Mouse (Mus musculus): Measurements from ENCODE around the gene Cldn7. TPM values are rescaled to one million over a fixed set of nuclear protein-coding genes. Genes with fewer than 3 reads are reported as not detected.

Cldn7 gene
- polyA plus RNA-seq, 1 experiment from 2014 or later, result 4.4 TPM

GRCm38 (mm10) chr11:69999666-70000065, 35.1 kb downstream of the Cldn7 start:
- Histone ChIP-seq H3K27me3 (ENCODE audit: insufficient read depth, low read length) (no peaks in the 10 kb centered on the region), H3K4me2 (ENCODE audit: low read depth, low read length) (no peak overlapping the region; the same call in 1 of the 2 replicates), H3K27ac (ENCODE audit: low read depth) (0 out of 2 replicates have a peak overlapping the region, but pooled peaks have one; percentile 23), H3K9me3 (ENCODE audit: low read length) (no peaks in the 10 kb centered on the region), H3K9ac (replicated peaks) (no peak overlapping the region), H3K4me3 (ENCODE audit: low read depth, low read length) (no peak overlapping the region), H3K36me3 (replicated peaks; ENCODE audit: insufficient read depth, low read length) (peaks cover 27% of the 10 kb centered on the region), H3K4me1 (ENCODE audit: insufficient read depth) (peaks cover 29% of the 10 kb centered on the region)
- TF ChIP-seq CTCF (IDR thresholded peaks at IDR 0.05; ENCODE audit: low read depth) (no peak), EP300 (IDR thresholded peaks at IDR 0.05; ENCODE audit: low read depth) (no peak)
- 77% methylated on average over 8 of the region's 8 CpGs for WGBS (ENCODE audit: insufficient replicate concordance)
- DNase-seq (no peak), ATAC-seq (no peak)

- H3K36me3 ChIP-seq (replicated peaks; ENCODE audit: insufficient read depth, low read length), result peaks cover 27% of the 10 kb centered on the region
- peaks cover 25% of the 10 kb centered on the region for H3K4me1 ChIP-seq (ENCODE audit: insufficient read depth)
- peak; percentile 40 for ATAC-seq
- WGBS (ENCODE audit: insufficient replicate concordance), result under 1% methylated on average over 48 of the region's 48 CpGs
- H3K27me3 ChIP-seq (ENCODE audit: insufficient read depth, low read length), result no peaks in the 10 kb centered on the region
- peak within 1 kb of the TSS; percentile 78 for H3K27ac ChIP-seq (ENCODE audit: low read depth)
- peak within 1 kb of the TSS; percentile 99 for H3K4me2 ChIP-seq (ENCODE audit: low read depth, low read length)
- TF ChIP-seq EP300 (IDR thresholded peaks at IDR 0.05; ENCODE audit: low read depth), result peak; percentile 38; the same call in 1 of the 2 replicates
- no peak for TF ChIP-seq CTCF (IDR thresholded peaks at IDR 0.05; ENCODE audit: low read depth)
- DNase-seq, result peak; percentile 96
- H3K9ac ChIP-seq (replicated peaks), result peak within 1 kb of the TSS; percentile 74
- H3K9me3 ChIP-seq (ENCODE audit: low read length), result no peaks in the 10 kb centered on the region
- H3K4me3 ChIP-seq (ENCODE audit: low read depth, low read length), result peak within 1 kb of the TSS; percentile 73
Observed at GRCm38 (mm10) chr11:70000396-70000898, 35.9 kb downstream of the Cldn7 start, which contains the start of gene Dvl2. Dvl2 (plus strand) TSS chr11:70000595.

- ATAC-seq, result no peak
Observed at GRCm38 (mm10) chr11:70001159-70001558, 36.6 kb downstream of the Cldn7 start.

DNA sequence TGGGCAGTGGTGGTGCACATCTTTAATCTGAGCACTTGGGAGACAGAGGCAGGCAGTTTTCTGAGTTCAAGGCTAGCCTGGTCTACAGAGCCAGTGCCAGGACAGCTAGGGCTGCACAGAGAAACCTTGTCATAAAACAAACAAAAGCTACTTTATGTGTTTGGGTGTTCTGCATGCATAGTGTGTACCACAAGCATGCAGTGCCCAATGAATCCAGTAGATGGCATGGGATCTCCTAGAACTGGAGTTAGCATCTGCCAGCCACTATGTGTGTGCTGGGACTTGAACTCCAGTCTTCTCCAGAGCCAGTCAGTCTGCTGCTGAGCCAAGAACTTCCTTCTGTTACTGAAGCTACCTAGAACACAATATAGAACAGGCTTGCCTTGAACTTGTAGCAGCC, 37.3 kb downstream of the Cldn7 start:
- Histone ChIP-seq H3K27me3 (ENCODE audit: insufficient read depth, low read length) (no peaks in the 10 kb centered on the region), H3K9me3 (ENCODE audit: low read length) (no peaks in the 10 kb centered on the region), H3K4me2 (ENCODE audit: low read depth, low read length) (no peak overlapping the region), H3K36me3 (replicated peaks; ENCODE audit: insufficient read depth, low read length) (peaks cover 37% of the 10 kb centered on the region), H3K9ac (replicated peaks) (no peak overlapping the region), H3K4me1 (ENCODE audit: insufficient read depth) (peaks cover 25% of the 10 kb centered on the region), H3K4me3 (ENCODE audit: low read depth, low read length) (no peak overlapping the region), H3K27ac (ENCODE audit: low read depth) (no peak overlapping the region)
- peak; percentile 67 for DNase-seq
- no peak for ATAC-seq
- TF ChIP-seq CTCF (IDR thresholded peaks at IDR 0.05; ENCODE audit: low read depth) (peak; percentile 76), EP300 (IDR thresholded peaks at IDR 0.05; ENCODE audit: low read depth) (no peak)

More at GRCm38 (mm10) chr11:70001159-70001558, 36.6 kb downstream of the Cldn7 start:
- Histone ChIP-seq H3K9me3 (ENCODE audit: low read length) (no peaks in the 10 kb centered on the region), H3K4me1 (ENCODE audit: insufficient read depth) (peaks cover 25% of the 10 kb centered on the region), H3K4me2 (ENCODE audit: low read depth, low read length) (peak overlapping the region; percentile 99), H3K27ac (ENCODE audit: low read depth) (no peak overlapping the region), H3K4me3 (ENCODE audit: low read depth, low read length) (peak overlapping the region; percentile 73), H3K9ac (replicated peaks) (peak overlapping the region; percentile 74), H3K36me3 (replicated peaks; ENCODE audit: insufficient read depth, low read length) (peaks cover 31% of the 10 kb centered on the region), H3K27me3 (ENCODE audit: insufficient read depth, low read length) (no peaks in the 10 kb centered on the region)
- no peak for TF ChIP-seq EP300 (IDR thresholded peaks at IDR 0.05; ENCODE audit: low read depth)
- TF ChIP-seq CTCF (IDR thresholded peaks at IDR 0.05; ENCODE audit: low read depth), result no peak
- WGBS (ENCODE audit: insufficient replicate concordance), result 9% methylated on average over 8 of the region's 8 CpGs
- DNase-seq, result no peak

GRCm38 (mm10) chr11:70002471-70002870, 37.9 kb downstream of the Cldn7 start:
- TF ChIP-seq CTCF (IDR thresholded peaks at IDR 0.05; ENCODE audit: low read depth) (no peak), EP300 (IDR thresholded peaks at IDR 0.05; ENCODE audit: low read depth) (no peak)
- Histone ChIP-seq H3K4me2 (ENCODE audit: low read depth, low read length) (no peak overlapping the region), H3K36me3 (replicated peaks; ENCODE audit: insufficient read depth, low read length) (peaks cover 42% of the 10 kb centered on the region), H3K9me3 (ENCODE audit: low read length) (no peaks in the 10 kb centered on the region), H3K4me3 (ENCODE audit: low read depth, low read length) (no peak overlapping the region), H3K27ac (ENCODE audit: low read depth) (no peak overlapping the region), H3K9ac (replicated peaks) (no peak overlapping the region), H3K27me3 (ENCODE audit: insufficient read depth, low read length) (no peaks in the 10 kb centered on the region), H3K4me1 (ENCODE audit: insufficient read depth) (peaks cover 22% of the 10 kb centered on the region)
- ATAC-seq, result no peak
- WGBS (ENCODE audit: insufficient replicate concordance), result 85% methylated on average over 2 of the region's 2 CpGs
- no peak for DNase-seq

DNA sequence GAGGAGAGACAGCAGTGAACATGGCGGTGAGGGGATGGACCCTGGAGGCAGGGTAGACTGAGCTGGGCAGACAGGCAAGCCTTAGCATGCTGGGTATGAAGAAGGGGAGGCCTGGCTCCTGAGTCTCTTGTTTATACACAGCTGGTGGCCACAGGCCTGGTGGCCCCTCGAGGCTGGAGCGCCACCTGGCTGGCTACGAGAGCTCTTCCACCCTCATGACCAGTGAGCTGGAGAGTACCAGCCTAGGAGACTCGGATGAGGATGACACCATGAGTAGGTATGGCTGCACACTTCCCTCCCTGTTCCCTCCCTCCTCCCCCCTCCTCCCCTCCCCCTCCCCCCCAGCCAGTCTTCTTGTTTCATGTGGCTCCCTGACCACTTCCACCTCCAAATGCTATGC, 40.9 kb downstream of the Cldn7 start:
- TF ChIP-seq EP300 (IDR thresholded peaks at IDR 0.05; ENCODE audit: low read depth) (no peak), CTCF (IDR thresholded peaks at IDR 0.05; ENCODE audit: low read depth) (peak; percentile 66)
- no peaks in the 10 kb centered on the region for H3K27me3 ChIP-seq (ENCODE audit: insufficient read depth, low read length)
- H3K4me3 ChIP-seq (ENCODE audit: low read depth, low read length), result no peak overlapping the region
- H3K4me1 ChIP-seq (ENCODE audit: insufficient read depth), result peaks cover 13% of the 10 kb centered on the region; the same call in 1 of the 2 replicates
- peaks cover 47% of the 10 kb centered on the region for H3K36me3 ChIP-seq (replicated peaks; ENCODE audit: insufficient read depth, low read length)
- no peak overlapping the region for H3K9ac ChIP-seq (replicated peaks)
- ATAC-seq (peak; percentile 25; the same call in 1 of the 2 replicates), DNase-seq (no peak)
- H3K27ac ChIP-seq (ENCODE audit: low read depth), result no peak overlapping the region
- 64% methylated on average over 2 of the region's 5 CpGs for WGBS (ENCODE audit: insufficient replicate concordance)
- H3K9me3 ChIP-seq (ENCODE audit: low read length), result no peaks in the 10 kb centered on the region
- H3K4me2 ChIP-seq (ENCODE audit: low read depth, low read length), result no peak overlapping the region

All from liver, postnatal 0 days (tissue).